19 mouse cellular contexts compared by ENCODE assay signal in genomic region chr4:152568006-152568405, GRCm38 (mm10).
DNase-seq lines count a peak whose midpoint lies in the region; ATAC-seq lines count a peak whose summit lies in the region.
"Had no signal": no experiment of that assay in that cellular context is flagged by ENCODE, and none has a peak within 500 bp of the region (broad histone marks: within the 10 kb centered on the region; RNA-seq: fewer than 3 reads in every experiment).

No protein-coding gene starts in this region.

- H3K4me3 ChIP-seq in forebrain, embryonic 13.5 days, result no peak overlapping the region
- H3K4me3 ChIP-seq in forebrain, embryonic 10.5 days, result no peak overlapping the region
- H3K4me3 ChIP-seq in midbrain, embryonic 13.5 days (replicated peaks), result no peak overlapping the region
- no peak overlapping the region for H3K4me3 ChIP-seq in midbrain, embryonic 10.5 days
- H3K4me3 ChIP-seq in hindbrain, embryonic 16.5 days (ENCODE audit: low read length), result no peak overlapping the region
- H3K4me3 ChIP-seq in neural tube, embryonic 15.5 days (replicated peaks), result no peak overlapping the region
- H3K4me3 ChIP-seq: forebrain, embryonic 15.5 days; limb, embryonic 15.5 days had no signal

- H3K36me3 ChIP-seq in forebrain, embryonic 13.5 days (ENCODE audit: poor library complexity, severe bottlenecking), result no peaks in the 10 kb centered on the region
- H3K36me3 ChIP-seq in forebrain, embryonic 10.5 days (replicated peaks), result peaks cover 8% of the 10 kb centered on the region
- H3K36me3 ChIP-seq in midbrain, embryonic 13.5 days, result peaks cover 13% of the 10 kb centered on the region; the same call in 1 of the 2 replicates
- H3K36me3 ChIP-seq in midbrain, embryonic 10.5 days, result peaks cover 14% of the 10 kb centered on the region
- no peaks in the 10 kb centered on the region for H3K36me3 ChIP-seq in hindbrain, embryonic 16.5 days (ENCODE audit: control insufficient read depth, insufficient read depth, low read length)
- no peaks in the 10 kb centered on the region for H3K36me3 ChIP-seq in neural tube, embryonic 15.5 days
- H3K36me3 ChIP-seq: forebrain, embryonic 15.5 days; limb, embryonic 15.5 days had no signal

- peaks cover 5% of the 10 kb centered on the region; the same call in 1 of the 2 replicates for H3K4me1 ChIP-seq in forebrain, embryonic 13.5 days
- H3K4me1 ChIP-seq in forebrain, embryonic 10.5 days, result peaks cover 16% of the 10 kb centered on the region; the same call in 1 of the 2 replicates
- H3K4me1 ChIP-seq in midbrain, embryonic 13.5 days (replicated peaks), result peaks cover 31% of the 10 kb centered on the region
- peaks cover 15% of the 10 kb centered on the region; the same call in 1 of the 2 replicates for H3K4me1 ChIP-seq in midbrain, embryonic 10.5 days
- H3K4me1 ChIP-seq in hindbrain, embryonic 16.5 days (ENCODE audit: control insufficient read depth, insufficient read depth, low read depth, low read length), result peaks cover 15% of the 10 kb centered on the region
- H3K4me1 ChIP-seq in neural tube, embryonic 15.5 days, result peaks cover 23% of the 10 kb centered on the region
- H3K4me1 ChIP-seq: forebrain, embryonic 15.5 days had no signal

- H3K9me3 ChIP-seq in forebrain, embryonic 13.5 days (replicated peaks), result no peaks in the 10 kb centered on the region
- no peaks in the 10 kb centered on the region for H3K9me3 ChIP-seq in forebrain, embryonic 10.5 days
- no peaks in the 10 kb centered on the region for H3K9me3 ChIP-seq in midbrain, embryonic 13.5 days
- H3K9me3 ChIP-seq in midbrain, embryonic 10.5 days (replicated peaks), result no peaks in the 10 kb centered on the region
- H3K9me3 ChIP-seq in hindbrain, embryonic 16.5 days (ENCODE audit: control insufficient read depth, low read length), result no peaks in the 10 kb centered on the region
- H3K9me3 ChIP-seq in neural tube, embryonic 15.5 days (replicated peaks), result no peaks in the 10 kb centered on the region
- H3K9me3 ChIP-seq: forebrain, embryonic 15.5 days; limb, embryonic 15.5 days had no signal

- peaks cover 4% of the 10 kb centered on the region; the same call in 1 of the 2 replicates for H3K27me3 ChIP-seq in forebrain, embryonic 13.5 days
- no peaks in the 10 kb centered on the region for H3K27me3 ChIP-seq in forebrain, embryonic 10.5 days (ENCODE audit: poor library complexity, severe bottlenecking)
- H3K27me3 ChIP-seq in midbrain, embryonic 13.5 days, result no peaks in the 10 kb centered on the region
- 0 out of 2 replicates have a peak, but pooled peaks cover 5% of the 10 kb centered on the region for H3K27me3 ChIP-seq in midbrain, embryonic 10.5 days (ENCODE audit: low read depth, poor library complexity, severe bottlenecking)
- no peaks in the 10 kb centered on the region for H3K27me3 ChIP-seq in hindbrain, embryonic 16.5 days (replicated peaks; ENCODE audit: control insufficient read depth, insufficient read depth, low read length)
- H3K27me3 ChIP-seq in neural tube, embryonic 15.5 days (replicated peaks), result no peaks in the 10 kb centered on the region
- H3K27me3 ChIP-seq: forebrain, embryonic 15.5 days had no signal

- no peak overlapping the region for H3K9ac ChIP-seq in forebrain, embryonic 13.5 days
- 0 out of 2 replicates have a peak overlapping the region, but pooled peaks have one; percentile 14 for H3K9ac ChIP-seq in midbrain, embryonic 13.5 days (replicated peaks)
- 0 out of 2 replicates have a peak overlapping the region, but pooled peaks have one; percentile 50 for H3K9ac ChIP-seq in hindbrain, embryonic 16.5 days (ENCODE audit: low read depth, low read length)
- no peak overlapping the region for H3K9ac ChIP-seq in neural tube, embryonic 15.5 days (replicated peaks)
- H3K9ac ChIP-seq: forebrain, embryonic 15.5 days; limb, embryonic 15.5 days; liver, embryonic 14.5 days; lung, embryonic 14.5 days had no signal

- no peak for ATAC-seq in forebrain, embryonic 13.5 days
- peak; percentile 12; the same call in 1 of the 2 replicates for ATAC-seq in midbrain, embryonic 13.5 days
- peak; percentile 31; the same call in 1 of the 2 replicates for ATAC-seq in hindbrain, embryonic 16.5 days
- ATAC-seq in neural tube, embryonic 15.5 days (ENCODE audit: low FRiP score), result no peak
- ATAC-seq: forebrain, embryonic 15.5 days had no signal

- 0 out of 2 replicates have a peak overlapping the region, but pooled peaks have one; percentile 20 for H3K27ac ChIP-seq in forebrain, embryonic 13.5 days
- H3K27ac ChIP-seq in forebrain, embryonic 10.5 days, result no peak overlapping the region
- peak overlapping the region; percentile 68 for H3K27ac ChIP-seq in midbrain, embryonic 13.5 days
- no peak overlapping the region for H3K27ac ChIP-seq in midbrain, embryonic 10.5 days (replicated peaks)
- H3K27ac ChIP-seq in hindbrain, embryonic 16.5 days (ENCODE audit: low read depth, low read length), result peak overlapping the region; percentile 68
- H3K27ac ChIP-seq in neural tube, embryonic 15.5 days (replicated peaks), result peak overlapping the region; percentile 73
- H3K27ac ChIP-seq: forebrain, embryonic 15.5 days; limb, embryonic 15.5 days; liver, embryonic 14.5 days had no signal

- DNase-seq in forebrain, embryonic 10.5 days (ENCODE audit: extremely low spot score, low spot score), result no peak
- no peak for DNase-seq in midbrain, embryonic 10.5 days (ENCODE audit: low spot score)
- no peak for DNase-seq in urinary bladder, postnatal 10 days (ENCODE audit: low spot score)
- DNase-seq: cerebellum, adult 9-10 months; gastrocnemius, postnatal 14 days; heart, adult 11 months; kidney, adult 18-20 months; kidney, postnatal 10 days; lung, embryonic 14.5 days; right cerebral cortex, postnatal 4 days; thymus, postnatal 14 days had no signal

- no peak overlapping the region for H3K4me2 ChIP-seq in forebrain, embryonic 13.5 days
- no peak overlapping the region for H3K4me2 ChIP-seq in midbrain, embryonic 13.5 days (replicated peaks)
- no peak overlapping the region for H3K4me2 ChIP-seq in hindbrain, embryonic 16.5 days (ENCODE audit: low read length)
- no peak overlapping the region for H3K4me2 ChIP-seq in neural tube, embryonic 15.5 days
- H3K4me2 ChIP-seq: forebrain, embryonic 15.5 days; heart, embryonic 11.5 days; limb, embryonic 15.5 days; lung, embryonic 14.5 days had no signal

- WGBS in forebrain, embryonic 13.5 days, result 75% methylated on average over 4 of the region's 4 CpGs
- 84% methylated on average over 4 of the region's 4 CpGs for WGBS in forebrain, embryonic 10.5 days
- WGBS in midbrain, embryonic 13.5 days, result 81% methylated on average over 4 of the region's 4 CpGs
- 89% methylated on average over 4 of the region's 4 CpGs for WGBS in midbrain, embryonic 10.5 days
- WGBS in hindbrain, embryonic 16.5 days, result 64% methylated on average over 4 of the region's 4 CpGs
- WGBS in neural tube, embryonic 15.5 days, result 55% methylated on average over 4 of the region's 4 CpGs

Comparison
In these comparisons a context has a peak if more than half of its experiments do, and no peak if none do; other contexts are left out.
1. H3K27ac ChIP-seq: peak in forebrain, embryonic 13.5 days (single experiment), midbrain, embryonic 13.5 days (single experiment), hindbrain, embryonic 16.5 days (single experiment) and neural tube, embryonic 15.5 days (single experiment); none in forebrain, embryonic 10.5 days (single experiment) and midbrain, embryonic 10.5 days (single experiment).
2. ATAC-seq: peak in midbrain, embryonic 13.5 days (single experiment) and hindbrain, embryonic 16.5 days (single experiment); none in forebrain, embryonic 13.5 days (single experiment) and neural tube, embryonic 15.5 days (single experiment).
3. H3K9ac ChIP-seq: peak in midbrain, embryonic 13.5 days (single experiment) and hindbrain, embryonic 16.5 days (single experiment); none in forebrain, embryonic 13.5 days (single experiment) and neural tube, embryonic 15.5 days (single experiment).